Mouse (Mus musculus) ES-Bruce4 (cell line): ENCODE measurements around the gene Armcx1. TPM values are rescaled to one million over a fixed set of nuclear protein-coding genes. Genes with fewer than 3 reads are reported as not detected.

Source experiments
- H3K27ac ChIP-seq: 2 replicates; pipeline ENCODE4 v1.5.1; 2012; ENCODE audit warnings: low read length, inconsistent platforms; ENCODE audit not compliant: insufficient read depth
- H3K27me3 ChIP-seq: 2 replicates; pipeline ENCODE4 v1.6.1; 2012; ENCODE audit warnings: mild to moderate bottlenecking, low read length, inconsistent platforms; ENCODE audit not compliant: control insufficient read depth, poor library complexity, insufficient read depth, severe bottlenecking
- H3K36me3 ChIP-seq: 2 replicates; pipeline ENCODE4 v1.6.1; 2012; ENCODE audit warnings: inconsistent platforms, mild to moderate bottlenecking, low read length, moderate library complexity; ENCODE audit not compliant: control insufficient read depth, poor library complexity, insufficient read depth, severe bottlenecking
- H3K4me1 ChIP-seq: one replicate; pipeline ENCODE4 v1.8.1; 2011; ENCODE audit warnings: low read length; ENCODE audit not compliant: control insufficient read depth, insufficient read depth
- H3K4me3 ChIP-seq: 2 replicates; pipeline ENCODE4 v1.5.1; 2011; ENCODE audit warnings: low read depth, mild to moderate bottlenecking, low read length
- H3K9ac ChIP-seq: 2 replicates; pipeline ENCODE4 v1.6.1; 2012; ENCODE audit warnings: low read depth, mild to moderate bottlenecking, inconsistent platforms; ENCODE audit not compliant: poor library complexity, severe bottlenecking
- H3K9me3 ChIP-seq: replicated peaks from 2 replicates; pipeline ENCODE4 v1.6.1; 2012; ENCODE audit warnings: mild to moderate bottlenecking, low read length, inconsistent platforms; ENCODE audit not compliant: control insufficient read depth, poor library complexity, insufficient read depth, severe bottlenecking
- CTCF ChIP-seq: IDR thresholded peaks from one replicate; pipeline ENCODE4 v1.8.1; 2011; ENCODE audit warnings: low read depth, low read length
- EP300 ChIP-seq: IDR thresholded peaks from 2 replicates; pipeline ENCODE4 v1.6.1; 2011; ENCODE audit warnings: low read depth, low read length; ENCODE audit not compliant: insufficient read depth
- POLR2A ChIP-seq: IDR thresholded peaks from one replicate; pipeline ENCODE4 v1.8.1; 2011; ENCODE audit warnings: low read length; ENCODE audit not compliant: insufficient read depth
- polyA plus RNA-seq: library from polyadenylated mRNA; stranded (reverse); fragments of >200 nt; gene quantifications from 2 replicates; pipeline ENCODE4 v1.2.4, GENCODE M21; 2011; ENCODE audit warnings: low read depth; ENCODE audit not compliant: missing spikeins, insufficient read depth, insufficient read length

Armcx1 gene
- 29.5 and 37.7 TPM in 2 replicates for polyA plus RNA-seq

- Histone ChIP-seq H3K27ac (peak within 1 kb of the TSS; percentile 76), H3K9me3 (no peaks in the 10 kb centered on the region), H3K9ac (peak within 1 kb of the TSS; percentile 70), H3K36me3 (peaks cover 8% of the 10 kb centered on the region), H3K4me3 (peak within 1 kb of the TSS; percentile 75), H3K27me3 (no peaks in the 10 kb centered on the region), H3K4me1 (no peaks in the 10 kb centered on the region)
- TF ChIP-seq EP300 (peak; percentile 94), POLR2A (peak; percentile 87), CTCF (no peak)
These were observed at the start of gene Armcx1 for GRCm38 (mm10) chrX:134717752-134718308. Gene Armcx1 (plus strand): TSS chrX:134717963.

- H3K27ac ChIP-seq, result peak overlapping the region; percentile 36; the same call in 1 of the 2 replicates
- no peaks in the 10 kb centered on the region for H3K36me3 ChIP-seq
- TF ChIP-seq CTCF (no peak), EP300 (0 out of 2 replicates have a peak, but pooled peaks have one; percentile 41), POLR2A (no peak)
These were observed 42.7 kb upstream of the Armcx1 start for GRCm38 (mm10) chrX:134675022-134675421.

GRCm38 (mm10) chrX:134675959-134676358 is 41.8 kb upstream of the Armcx1 start:
- H3K27ac ChIP-seq, result 0 out of 2 replicates have a peak overlapping the region, but pooled peaks have one; percentile 36
- TF ChIP-seq POLR2A (no peak), EP300 (no peak), CTCF (no peak)

More at GRCm38 (mm10) chrX:134675022-134675421, 42.7 kb upstream of the Armcx1 start:
- no peak overlapping the region for H3K4me3 ChIP-seq
- H3K27me3 ChIP-seq, result no peaks in the 10 kb centered on the region
- H3K9ac ChIP-seq, result no peak overlapping the region
- peaks cover 2% of the 10 kb centered on the region for H3K4me1 ChIP-seq
- peaks cover 19% of the 10 kb centered on the region for H3K9me3 ChIP-seq

GRCm38 (mm10) chrX:134684936-134685335 is 32.8 kb upstream of the Armcx1 start:
- no peaks in the 10 kb centered on the region for H3K9me3 ChIP-seq
- H3K9ac ChIP-seq, result no peak overlapping the region
- no peaks in the 10 kb centered on the region for H3K4me1 ChIP-seq
- H3K36me3 ChIP-seq, result peaks cover 2% of the 10 kb centered on the region; the same call in 1 of the 2 replicates
- H3K27me3 ChIP-seq, result no peaks in the 10 kb centered on the region
- TF ChIP-seq EP300 (no peak), CTCF (no peak), POLR2A (no peak)
- no peak overlapping the region for H3K27ac ChIP-seq
- H3K4me3 ChIP-seq, result no peak overlapping the region

More at GRCm38 (mm10) chrX:134675959-134676358, 41.8 kb upstream of the Armcx1 start:
- H3K27me3 ChIP-seq, result no peaks in the 10 kb centered on the region
- H3K9me3 ChIP-seq, result peaks cover 19% of the 10 kb centered on the region
- H3K36me3 ChIP-seq, result no peaks in the 10 kb centered on the region
- peaks cover 2% of the 10 kb centered on the region for H3K4me1 ChIP-seq
- H3K9ac ChIP-seq, result no peak overlapping the region
- no peak overlapping the region for H3K4me3 ChIP-seq

GRCm38 (mm10) chrX:134686267-134686666 is 31.5 kb upstream of the Armcx1 start, which contains the start of gene Armcx4:
Gene Armcx4 (plus strand): TSS chrX:134686519.
- Histone ChIP-seq H3K36me3 (peaks cover 2% of the 10 kb centered on the region; the same call in 1 of the 2 replicates), H3K27ac (no peak within 1 kb of the TSS), H3K9ac (peak within 1 kb of the TSS; percentile 73), H3K27me3 (no peaks in the 10 kb centered on the region), H3K4me3 (peak within 1 kb of the TSS; percentile 67), H3K4me1 (no peaks in the 10 kb centered on the region), H3K9me3 (no peaks in the 10 kb centered on the region)
- TF ChIP-seq POLR2A (no peak), CTCF (no peak), EP300 (no peak)

GRCm38 (mm10) chrX:134686739-134687171 is 31.0 kb upstream of the Armcx1 start:
- H3K4me1 ChIP-seq, result no peaks in the 10 kb centered on the region
- H3K4me3 ChIP-seq, result peak overlapping the region; percentile 67
- H3K9me3 ChIP-seq, result no peaks in the 10 kb centered on the region
- peak overlapping the region; percentile 73 for H3K9ac ChIP-seq
- TF ChIP-seq POLR2A (no peak), EP300 (no peak), CTCF (no peak)
- H3K27ac ChIP-seq, result no peak overlapping the region
- H3K36me3 ChIP-seq, result peaks cover 2% of the 10 kb centered on the region; the same call in 1 of the 2 replicates
- H3K27me3 ChIP-seq, result no peaks in the 10 kb centered on the region
